Mouse (Mus musculus) retina, embryonic 14.5 days (tissue): ENCODE data around the gene Rab43.

Source experiments
- DNase-seq: peaks from one replicate; pipeline ENCODE4 v3.0.0-alpha.2; 2015; ENCODE audit warnings: low spot score

Rab43 gene

DNA sequence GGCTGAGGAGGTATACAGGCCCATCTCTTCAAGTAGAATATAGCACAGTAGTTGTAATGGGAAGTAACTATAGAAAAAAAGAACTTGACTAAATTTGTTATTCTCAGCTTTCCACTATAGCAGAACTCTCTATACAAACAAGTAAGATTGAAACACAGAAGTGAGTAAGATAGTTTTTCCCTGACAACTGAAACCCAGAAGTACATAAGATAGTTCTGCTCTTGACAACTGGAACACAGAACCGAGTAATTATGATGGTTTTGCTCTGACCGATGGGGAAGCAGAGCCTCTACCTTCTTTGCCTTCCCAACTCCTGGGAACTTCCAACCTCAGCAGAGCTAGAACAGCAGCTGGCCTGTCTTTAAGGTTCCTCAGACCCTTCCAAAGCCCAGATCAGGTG is 2.8 kb downstream of the Rab43 start:
- no peak for DNase-seq

DNA sequence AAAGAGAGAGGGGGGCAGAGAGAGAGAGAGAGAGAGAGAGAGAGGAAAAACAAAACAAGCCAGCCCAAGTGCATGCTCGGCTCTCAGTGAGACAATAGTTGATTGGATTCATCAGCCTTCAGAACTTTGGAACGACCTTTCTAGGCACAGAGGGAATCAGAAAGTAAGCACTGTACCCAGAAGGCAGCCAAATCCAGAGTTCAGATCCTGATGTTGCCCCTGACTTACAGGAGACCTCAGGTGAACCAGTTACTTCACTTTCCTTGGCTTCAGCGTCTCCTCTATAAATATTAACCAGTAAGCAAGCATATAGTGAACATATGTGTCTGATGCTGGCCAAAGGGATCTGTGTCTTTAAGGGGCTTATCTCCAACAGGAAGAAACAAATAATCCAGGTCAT is 3.4 kb downstream of the Rab43 start:
- no peak for DNase-seq

DNA sequence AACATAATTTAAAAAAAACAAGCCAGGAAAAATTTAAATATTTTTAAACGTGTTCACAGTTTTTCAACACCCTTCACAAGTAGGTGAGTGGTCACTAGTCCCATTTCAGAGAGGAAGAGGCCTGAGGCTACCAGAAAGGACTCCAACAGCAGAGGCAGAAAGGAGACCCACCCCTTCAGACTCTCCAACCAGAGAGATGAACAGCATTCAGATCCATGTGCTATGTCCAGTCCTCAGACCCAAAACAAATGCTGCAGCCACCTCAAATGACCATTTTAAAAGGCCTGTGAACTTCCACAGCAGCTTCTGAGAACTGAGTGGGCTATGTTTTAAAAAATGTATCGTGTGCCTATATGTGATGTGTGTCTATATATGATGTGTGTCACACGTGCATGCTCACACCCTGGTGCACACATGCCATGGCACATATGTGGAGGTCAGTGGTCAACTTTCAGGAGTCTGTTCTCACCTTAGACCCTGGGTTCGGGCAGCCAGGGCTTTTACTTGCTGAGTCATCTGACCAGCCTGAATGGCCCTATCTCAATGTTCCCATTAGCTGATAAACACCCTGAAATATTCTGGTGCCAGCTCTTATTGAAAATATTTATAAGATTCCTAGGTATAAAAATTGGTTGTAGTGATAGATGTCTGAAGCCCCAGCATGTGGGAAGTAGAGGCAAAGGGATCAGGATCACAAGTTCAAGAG is 4.1 kb downstream of the Rab43 start:
- no peak for DNase-seq

DNA sequence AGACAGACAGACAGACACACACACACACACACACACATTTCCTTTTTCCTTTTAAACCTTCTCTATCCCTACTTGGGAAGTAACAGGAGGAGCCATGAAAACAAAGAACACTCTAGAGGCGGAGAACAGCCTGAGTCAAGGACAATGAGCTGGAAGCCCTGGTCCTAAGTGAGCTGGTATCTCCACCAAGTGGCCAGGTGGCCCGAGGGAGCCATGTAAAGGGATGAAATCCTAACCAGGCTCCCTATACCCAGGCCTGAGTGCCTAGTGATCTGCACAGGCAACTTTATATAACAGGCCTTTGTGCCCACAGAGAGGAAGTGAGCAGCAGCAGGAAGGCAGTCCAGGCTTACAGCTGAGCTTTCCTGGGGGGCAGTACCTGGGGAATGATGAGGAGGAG is 5.1 kb downstream of the Rab43 start:
- no peak for DNase-seq

DNA sequence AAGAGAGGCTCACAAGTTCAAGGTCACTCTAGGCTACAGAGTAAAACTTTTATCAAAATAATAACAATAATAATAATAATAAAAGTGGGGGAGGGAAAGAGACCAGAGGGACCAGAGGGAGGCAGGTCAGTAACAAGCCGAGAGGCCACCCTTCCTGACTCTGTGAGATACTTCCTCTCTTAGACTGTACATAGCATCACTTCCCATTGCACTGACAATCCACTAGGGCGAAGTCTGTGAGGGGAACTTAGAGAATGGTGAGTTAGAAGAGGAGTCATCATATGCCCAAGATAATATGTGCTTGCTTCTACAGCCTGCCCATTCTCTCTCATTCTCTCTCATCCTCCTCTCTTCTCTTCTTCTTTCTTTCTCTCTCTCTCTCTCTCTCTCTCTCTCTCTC is 5.9 kb downstream of the Rab43 start:
- DNase-seq: no peak

DNA sequence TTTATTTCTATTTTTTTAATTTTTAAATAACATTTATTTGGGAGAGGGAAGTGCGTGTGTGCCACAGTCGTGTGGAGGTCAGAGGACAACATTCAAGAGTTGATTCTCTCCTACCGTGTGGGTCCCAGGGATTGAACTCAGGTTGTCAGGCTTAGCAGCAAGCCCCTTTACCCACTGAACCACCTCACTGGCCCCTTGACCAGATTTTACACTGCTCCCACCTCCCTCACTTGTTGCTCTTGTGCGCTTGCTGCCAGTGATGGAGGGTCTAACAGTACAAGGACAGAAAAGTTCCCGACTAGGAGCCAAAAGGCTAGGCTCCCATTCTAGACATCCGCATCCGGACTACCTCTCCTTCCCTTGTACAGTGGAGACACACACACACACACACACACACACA is 6.5 kb downstream of the Rab43 start:
- DNase-seq: no peak

DNA sequence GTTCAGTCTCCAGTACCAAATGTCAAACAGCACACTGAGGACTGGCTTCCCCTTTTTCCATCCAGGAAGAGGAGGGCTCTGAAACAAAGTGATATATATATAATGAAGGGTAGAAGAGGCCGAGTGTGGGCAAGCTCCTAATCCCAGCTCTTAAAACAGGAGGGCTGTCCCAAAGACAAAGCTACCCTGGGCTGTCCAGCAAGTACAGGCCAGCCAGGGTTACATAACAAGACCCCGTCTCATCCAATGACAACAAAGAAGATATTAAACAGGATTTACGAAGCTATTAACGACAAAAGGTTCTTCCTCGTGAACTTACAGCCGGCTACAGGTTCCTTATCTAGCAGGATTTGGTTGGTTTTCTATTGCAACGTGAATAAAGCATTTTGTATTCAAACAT is 7.1 kb downstream of the Rab43 start:
- DNase-seq: no peak

DNA sequence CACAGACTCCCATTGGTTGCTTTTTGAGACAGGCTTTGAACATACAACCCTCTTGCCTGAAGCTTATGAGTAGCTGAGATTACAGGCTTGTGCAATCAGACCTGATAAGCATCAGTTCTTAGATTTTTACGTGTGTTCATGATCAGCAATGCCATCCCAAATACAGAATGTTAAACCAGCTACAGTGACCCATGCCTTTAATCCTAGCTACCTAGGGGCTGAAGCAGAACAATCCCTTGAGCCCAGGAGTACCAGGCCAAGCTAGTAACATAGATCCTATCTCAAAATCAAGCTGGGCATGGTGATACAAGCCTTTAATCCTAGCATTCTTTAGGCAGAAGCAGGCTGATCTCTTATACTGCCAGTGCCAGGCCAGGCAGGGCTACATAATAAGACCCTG is 7.9 kb downstream of the Rab43 start:
- DNase-seq: no peak

DNA sequence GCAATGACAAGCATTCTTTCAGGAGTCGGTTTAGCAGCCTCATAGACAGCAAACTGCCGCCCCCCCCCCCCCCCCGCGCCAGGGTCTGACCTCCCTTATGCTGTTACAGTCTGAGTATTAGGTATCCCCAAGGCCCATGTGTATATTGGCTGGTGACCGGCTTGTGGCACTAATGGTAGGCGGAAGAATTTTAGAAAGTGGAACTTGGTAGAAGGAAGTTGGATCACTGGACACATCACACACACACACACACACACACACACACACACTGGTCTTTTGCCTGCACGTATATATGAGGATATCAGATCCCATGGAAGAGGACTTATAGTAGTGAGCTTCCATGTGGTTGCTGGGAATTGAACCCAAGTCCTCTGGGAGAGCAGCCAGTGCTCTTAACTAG is 9.5 kb downstream of the Rab43 start:
- no peak for DNase-seq

DNA sequence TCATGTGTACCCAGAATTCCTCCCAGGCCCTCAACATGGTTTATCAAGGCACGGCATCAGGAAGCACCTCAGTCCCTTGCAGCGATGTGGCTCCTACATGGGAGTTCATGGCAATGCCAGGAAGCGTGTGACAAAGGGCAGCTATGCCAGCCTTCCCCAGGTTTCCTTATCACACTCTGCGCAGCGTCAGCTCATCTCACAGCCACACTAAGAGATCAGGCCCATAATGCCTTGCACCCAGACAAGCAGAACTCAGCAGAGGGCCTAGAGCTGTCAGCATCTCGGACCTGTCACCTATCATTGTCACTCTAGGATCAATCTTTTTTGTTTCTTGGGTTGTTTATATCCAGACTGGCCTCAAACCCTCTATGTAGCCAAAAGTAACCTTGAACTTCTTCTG is 12.4 kb downstream of the Rab43 start:
- no peak for DNase-seq

DNA sequence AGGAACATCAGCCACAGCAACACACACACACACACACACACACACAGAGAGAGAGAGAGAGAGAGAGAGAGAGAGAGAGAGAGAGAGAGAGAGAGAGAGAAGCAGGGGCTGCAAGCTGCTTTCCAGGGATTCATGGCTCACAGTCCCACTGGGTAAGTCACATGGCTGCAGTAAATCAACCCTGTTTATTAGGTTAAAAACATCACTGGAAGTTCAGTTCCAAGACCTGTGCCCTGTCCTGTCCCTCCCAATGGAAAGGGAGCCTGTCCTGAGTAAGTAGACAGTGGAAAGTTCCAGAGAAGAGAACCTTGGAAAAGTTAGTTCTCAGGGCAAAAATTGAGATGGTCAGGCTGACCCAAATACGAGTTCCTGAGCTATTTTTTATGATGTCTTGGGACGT is 14.6 kb downstream of the Rab43 start:
- no peak for DNase-seq

DNA sequence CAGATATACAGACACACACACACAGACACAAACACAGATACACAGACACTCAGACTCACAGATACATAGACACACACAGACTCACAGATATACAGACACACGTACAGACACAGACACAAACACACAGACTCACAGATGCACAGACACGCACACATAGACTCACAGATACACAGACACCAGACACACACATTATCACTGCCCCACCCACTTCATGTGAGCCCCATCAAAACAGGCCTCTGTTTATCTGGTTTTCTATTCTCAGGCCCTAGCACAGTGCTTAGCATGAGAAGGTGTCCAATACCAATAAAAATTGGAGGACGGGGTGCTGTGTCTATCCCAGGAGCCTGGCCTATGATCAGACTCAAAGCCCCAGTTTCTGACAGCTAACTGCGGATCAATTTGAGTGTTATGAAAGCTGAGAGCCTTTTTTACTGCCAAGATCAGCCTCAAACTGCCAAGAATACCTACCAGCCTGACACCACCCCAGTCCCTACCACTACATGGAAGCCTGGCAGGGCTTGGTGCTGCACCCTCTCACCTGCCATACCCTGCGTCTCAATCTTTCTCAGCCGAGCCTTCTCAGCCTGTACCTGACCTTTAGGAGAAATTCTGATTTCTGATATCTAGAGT is 15.6 kb downstream of the Rab43 start:
- DNase-seq: no peak

DNA sequence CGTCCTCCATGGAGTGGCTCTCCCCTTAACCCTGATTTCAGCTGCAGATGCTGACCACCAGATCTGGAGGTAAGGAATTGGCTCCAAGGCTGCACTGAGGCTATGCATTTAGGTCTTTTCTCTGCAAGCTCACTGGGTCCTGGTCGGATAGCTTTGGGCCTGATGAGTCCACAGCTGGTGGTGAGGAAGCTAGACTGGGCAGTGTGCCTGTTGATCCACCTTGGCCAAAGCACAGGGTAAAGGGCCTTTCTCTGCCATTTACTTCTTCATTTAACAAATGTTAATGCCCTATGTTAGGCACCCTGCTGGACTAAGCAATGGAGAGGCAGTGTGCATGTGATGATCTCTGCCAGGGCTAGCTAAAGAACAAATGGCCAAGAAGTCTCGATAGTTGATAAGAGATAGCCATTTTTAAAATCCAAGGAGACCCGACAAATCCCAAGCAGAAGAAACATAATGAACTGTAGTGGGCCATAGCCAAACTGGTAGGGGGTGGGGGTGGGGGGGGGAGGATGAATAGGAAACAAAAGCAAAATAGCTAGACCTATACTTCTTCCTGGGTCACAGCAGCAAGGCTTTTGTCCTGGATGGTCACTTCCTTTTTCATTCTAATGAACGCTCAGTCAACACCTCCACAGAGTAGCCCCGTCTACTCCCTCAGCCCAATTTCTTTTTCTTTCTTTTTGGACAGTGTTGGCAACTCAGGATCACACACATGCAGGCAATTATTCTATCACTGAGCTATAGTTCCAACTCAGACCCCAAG is 16.4 kb downstream of the Rab43 start:
- DNase-seq: no peak

DNA sequence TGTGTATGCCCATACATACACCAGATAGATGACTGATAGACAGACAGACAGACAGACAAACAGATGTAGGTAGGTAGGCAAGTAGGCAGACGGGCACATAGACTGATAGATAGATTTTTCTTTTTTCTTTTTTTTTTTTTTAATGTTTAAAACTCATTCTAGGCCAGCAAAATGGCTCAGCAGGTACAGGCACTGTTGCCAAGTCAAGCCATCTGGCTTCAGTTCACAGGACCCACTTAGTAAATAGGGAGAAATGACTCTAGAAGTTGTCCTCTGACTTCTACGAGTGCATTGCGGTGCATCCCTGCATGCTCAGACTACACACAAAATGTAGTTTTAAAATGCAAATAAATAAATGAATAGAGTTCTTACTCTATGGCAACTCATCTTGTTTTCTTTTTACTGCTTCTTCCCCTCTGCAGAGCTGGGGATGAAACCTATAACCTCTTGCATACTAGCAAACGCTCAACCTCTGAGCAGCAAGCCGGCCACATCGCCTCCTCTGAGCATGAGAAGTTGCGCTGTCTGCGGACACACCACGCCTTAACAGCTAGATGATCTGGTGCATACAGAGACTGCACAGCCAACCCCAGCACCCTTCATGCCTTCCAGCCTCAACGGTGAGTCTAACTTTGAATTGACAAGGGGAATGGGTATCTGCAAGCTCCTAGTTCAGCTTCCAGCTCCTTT is 18.0 kb downstream of the Rab43 start:
- DNase-seq: no peak

DNA sequence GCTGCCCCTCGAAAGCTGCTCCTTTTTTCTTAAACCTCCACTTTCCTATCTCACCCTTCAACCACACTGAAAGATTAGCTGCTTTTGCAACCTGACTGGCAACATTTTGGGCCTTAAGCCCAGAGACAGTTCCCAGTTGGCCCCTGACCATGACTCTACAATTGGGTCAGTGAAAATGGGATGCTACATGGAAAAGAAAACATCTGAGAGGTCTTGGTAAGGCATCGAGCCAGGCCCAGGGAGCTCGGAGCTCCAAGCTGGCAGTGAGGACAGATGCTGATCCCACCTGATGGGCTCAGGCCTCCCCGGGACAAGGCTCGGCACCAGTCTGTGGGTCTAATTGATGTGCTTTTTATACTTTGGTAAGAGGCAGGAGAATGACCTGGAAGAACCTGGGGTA is 20.1 kb downstream of the Rab43 start:
- DNase-seq: no peak

DNA sequence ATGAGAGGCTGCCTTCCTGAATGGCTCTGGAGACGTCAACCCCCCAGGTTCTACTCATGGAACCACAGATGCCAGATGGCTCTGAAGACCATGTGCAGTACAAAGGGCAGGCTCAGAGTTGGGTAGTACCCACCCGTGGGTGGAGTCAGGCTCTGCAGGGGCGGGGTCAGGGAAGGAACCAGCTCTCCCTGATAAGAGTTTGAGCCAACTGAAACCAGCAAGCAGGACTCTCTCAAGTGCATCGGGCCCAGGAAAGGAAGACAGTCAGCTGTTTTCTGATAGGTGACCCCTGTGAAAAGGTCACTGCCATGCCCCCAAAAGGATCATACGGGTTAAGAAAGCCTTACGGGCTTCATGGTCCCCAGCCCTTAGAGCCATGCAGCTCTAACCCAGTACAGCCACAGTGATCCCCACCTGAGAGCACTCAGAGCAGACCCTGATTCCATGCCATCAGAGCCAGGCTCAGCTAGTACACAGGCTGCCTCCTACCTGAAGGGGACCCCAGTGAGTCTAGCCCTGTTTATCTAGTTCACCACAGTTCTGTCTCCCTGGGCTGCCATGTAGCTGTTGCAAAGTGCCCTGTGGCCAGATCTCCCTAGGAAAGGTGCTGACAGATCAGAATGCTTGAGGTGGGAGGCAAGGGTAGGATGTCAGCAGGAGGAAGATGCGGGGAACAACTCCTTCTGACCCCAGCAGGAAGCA is 21.0 kb downstream of the Rab43 start:
- no peak for DNase-seq

DNA sequence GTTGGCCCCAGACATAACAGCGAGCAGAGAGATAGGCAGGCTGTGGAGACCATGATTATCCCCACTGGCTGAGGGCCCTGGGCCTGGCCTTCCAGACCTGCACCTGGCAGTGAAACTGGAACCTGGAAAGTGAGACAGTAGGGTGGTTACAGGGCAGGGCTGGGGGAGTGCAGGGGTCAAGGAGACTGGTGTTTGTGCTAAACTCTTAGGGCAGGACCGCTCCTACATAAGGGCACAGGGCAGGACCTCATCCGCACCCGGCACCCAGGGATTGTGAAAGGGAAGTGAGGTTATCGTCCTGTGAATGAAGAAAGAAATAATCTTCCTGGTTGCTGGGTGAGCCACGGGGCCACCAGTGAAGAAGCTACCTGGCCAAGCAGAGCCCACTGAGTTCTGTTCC is 22.2 kb downstream of the Rab43 start:
- DNase-seq: no peak

DNA sequence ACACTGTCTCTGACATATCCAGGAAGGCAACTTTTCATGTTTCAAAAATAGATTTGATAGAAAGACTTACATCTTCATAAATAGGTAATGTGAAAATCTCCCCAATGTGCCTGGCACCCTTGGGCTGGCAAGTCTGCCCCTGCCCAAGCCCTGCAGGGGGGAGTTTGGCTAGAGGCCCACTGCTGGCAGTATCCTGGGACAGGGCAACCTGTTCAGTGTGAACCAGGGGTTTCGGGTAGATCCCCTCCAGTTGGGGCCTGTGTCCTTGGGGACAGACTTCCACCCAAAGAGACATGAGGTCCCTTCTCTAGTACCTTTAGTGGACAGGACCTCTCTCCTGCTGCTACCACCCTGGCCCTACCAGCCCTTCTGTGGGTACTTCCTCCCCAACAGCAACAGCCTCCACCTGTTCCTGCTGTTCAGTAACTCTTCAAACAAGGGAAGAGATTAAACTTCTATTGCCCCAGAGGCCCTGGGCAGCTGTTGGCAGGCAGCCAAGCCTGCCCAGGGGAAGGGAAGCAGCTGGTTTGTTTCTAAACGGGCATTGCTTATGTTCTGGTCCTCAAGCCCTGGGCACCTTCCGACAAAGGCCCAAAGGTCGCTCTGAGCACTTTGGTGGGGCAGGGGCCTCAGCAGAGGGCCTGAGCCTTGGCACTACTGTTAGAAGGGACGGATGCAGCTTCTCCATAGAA is 22.9 kb downstream of the Rab43 start:
- no peak for DNase-seq

DNA sequence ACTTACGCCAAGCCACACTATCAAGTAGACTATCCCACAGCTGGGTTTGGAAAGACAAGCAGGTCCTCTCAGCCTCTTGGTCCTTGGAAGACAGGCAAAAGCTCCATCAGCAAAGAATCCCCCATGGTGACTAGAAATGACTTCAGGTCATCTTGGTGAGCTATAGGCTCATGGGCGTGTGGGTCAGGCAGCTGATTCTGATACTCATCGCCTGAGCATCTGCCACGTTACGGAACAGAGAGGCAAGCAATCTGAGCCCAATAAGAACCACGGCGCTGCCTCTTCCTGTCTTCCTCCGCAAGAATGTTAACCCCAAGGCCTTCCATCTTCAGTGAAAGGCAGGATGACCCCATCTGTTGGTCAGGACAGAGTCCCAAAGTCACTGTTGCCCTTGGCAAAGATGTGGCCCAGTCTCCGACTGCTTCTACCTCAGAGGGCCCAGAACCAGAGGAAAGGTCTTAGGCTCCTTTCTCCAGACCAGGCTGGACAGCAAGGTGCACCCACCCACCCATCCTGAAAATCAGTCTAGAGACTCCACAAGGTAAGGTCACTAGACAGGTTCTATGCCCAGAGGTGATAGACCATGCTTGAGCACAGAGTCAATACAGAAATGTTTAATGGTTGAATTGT is 23.6 kb downstream of the Rab43 start:
- DNase-seq: no peak

DNA sequence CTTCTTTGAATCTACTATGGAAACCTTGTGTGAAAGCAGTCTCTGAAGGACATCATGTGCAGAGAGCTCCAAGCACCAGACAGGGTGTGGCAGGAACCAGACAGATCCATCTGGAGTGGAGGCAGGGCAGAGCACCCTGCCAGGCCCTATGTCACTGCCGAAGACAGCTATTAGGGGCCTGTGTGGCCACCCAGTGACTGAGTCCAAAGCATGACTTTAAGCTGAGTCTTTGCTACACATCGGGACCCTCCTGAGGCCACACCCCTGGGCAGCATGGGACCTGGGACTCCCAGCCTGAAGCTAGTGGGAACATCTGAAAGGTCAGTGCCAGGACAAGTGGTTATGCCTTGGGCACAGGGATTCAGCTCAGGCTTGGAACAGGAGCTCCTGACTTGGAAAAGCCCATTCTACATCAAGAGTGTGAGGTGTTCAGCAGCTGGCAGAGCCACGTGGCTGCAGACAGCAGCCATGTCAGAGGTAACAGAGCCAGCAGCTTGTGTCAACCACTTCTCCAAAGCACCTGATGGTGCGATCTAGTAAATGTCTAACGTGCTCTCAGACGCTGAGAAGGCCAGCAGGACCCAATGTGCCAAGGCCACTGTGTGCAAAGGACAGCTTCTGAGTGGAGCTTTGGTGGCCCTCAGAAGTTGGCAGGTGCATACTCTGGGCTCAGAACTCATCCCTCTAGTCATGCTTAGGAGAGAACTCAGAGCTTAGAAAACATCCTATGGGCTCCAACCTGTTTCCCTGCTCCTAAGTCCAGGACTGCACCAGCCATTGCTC is 24.7 kb downstream of the Rab43 start:
- DNase-seq: no peak
